Mouse (Mus musculus): ENCODE data around the gene Btbd11. TPM values are rescaled to one million over a fixed set of nuclear protein-coding genes. Genes with fewer than 3 reads are reported as not detected.

Gene Btbd11
- total and polyA plus RNA-seq, 2 experiments = 0.55 to 0.92 TPM

DNA sequence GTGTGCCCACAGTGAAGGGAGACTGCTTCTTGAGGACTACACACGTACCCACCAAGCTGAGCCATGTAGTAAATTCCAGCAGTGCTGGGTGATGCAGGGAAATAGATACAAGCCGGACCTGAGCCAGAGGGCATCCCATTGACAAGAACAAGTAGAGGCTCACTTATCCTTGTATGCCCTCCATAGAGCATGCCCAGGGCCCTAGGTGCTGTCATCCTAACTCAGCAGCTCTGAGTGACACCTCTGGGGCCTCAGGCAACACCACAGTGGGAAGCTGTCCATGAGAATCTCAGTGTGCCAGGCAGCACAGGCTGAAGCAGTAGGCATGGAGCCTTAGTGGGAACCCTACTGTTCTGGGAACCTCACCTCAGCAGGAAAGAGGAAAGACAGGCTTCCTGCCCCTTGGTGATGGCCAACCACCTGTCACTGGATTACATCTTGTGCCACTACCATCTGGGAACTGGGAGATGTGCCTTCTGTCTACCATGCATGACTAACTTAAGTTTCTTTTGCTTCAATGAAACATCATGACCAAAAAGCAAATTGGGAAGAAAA is 66.7 kb downstream of the Btbd11 start:
- Histone ChIP-seq H3K36me3 (ENCODE audit: control insufficient read depth, insufficient read depth, low read length) (no peaks in the 10 kb centered on the region), H3K27ac (replicated peaks; ENCODE audit: insufficient read depth, low read depth, low read length) (no peak overlapping the region), H3K79me2 (ENCODE audit: control insufficient read depth, insufficient read depth, low read length) (no peaks in the 10 kb centered on the region), H3K4me1 (ENCODE audit: control insufficient read depth, insufficient read depth, low read length) (no peaks in the 10 kb centered on the region), H3K27me3 (ENCODE audit: control insufficient read depth, insufficient read depth, low read length) (no peaks in the 10 kb centered on the region), H3K4me3 (ENCODE audit: insufficient read depth, low read depth, low read length) (no peak overlapping the region), H3K9ac (ENCODE audit: low read depth, low read length) (no peak overlapping the region)
- no peak for DNase-seq (ENCODE audit: extremely low read depth, low read depth, low spot score)
- WGBS = 89% methylated on average over 2 of the region's 2 CpGs
- TF ChIP-seq POLR2A (IDR thresholded peaks at IDR 0.05; ENCODE audit: extremely low read depth, insufficient read depth, low read length) = no peak

DNA sequence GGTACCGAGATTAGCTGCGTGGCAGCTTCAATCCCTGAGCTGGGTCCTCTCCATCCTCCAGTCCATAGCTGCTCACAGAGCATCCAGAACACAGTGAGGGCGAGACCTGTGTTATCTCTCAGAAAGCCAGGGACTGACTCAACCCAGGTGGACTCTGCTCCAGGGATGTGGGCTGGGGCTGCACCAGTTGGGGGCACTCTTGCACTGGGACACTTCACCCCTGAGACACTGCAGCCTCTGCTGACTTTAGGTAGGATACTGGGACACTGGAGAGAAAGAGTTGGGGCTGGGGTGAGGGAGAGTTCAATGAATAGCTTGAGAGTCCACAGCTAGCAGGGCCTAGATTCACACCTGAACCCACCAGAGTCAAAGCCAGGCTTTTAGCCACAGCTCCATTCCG is 69.4 kb downstream of the Btbd11 start:
- TF ChIP-seq POLR2A (IDR thresholded peaks at IDR 0.05; ENCODE audit: extremely low read depth, insufficient read depth, low read length) (no peak), CTCF (IDR thresholded peaks at IDR 0.05; ENCODE audit: low read depth, low read length) (peak; percentile 40)
- no peak overlapping the region for H3K27ac ChIP-seq (replicated peaks; ENCODE audit: insufficient read depth, low read depth, low read length)
- no peak for DNase-seq (ENCODE audit: extremely low read depth, low read depth, low spot score)
- 56% methylated on average over 4 of the region's 4 CpGs for WGBS
- H3K4me3 ChIP-seq (ENCODE audit: insufficient read depth, low read depth, low read length) = no peak overlapping the region
- H3K9ac ChIP-seq (ENCODE audit: low read depth, low read length) = no peak overlapping the region
- H3K79me2 ChIP-seq (ENCODE audit: control insufficient read depth, insufficient read depth, low read length) = no peaks in the 10 kb centered on the region
- H3K27me3 ChIP-seq (ENCODE audit: control insufficient read depth, insufficient read depth, low read length) = no peaks in the 10 kb centered on the region
- no peaks in the 10 kb centered on the region for H3K36me3 ChIP-seq (ENCODE audit: control insufficient read depth, insufficient read depth, low read length)
- H3K4me1 ChIP-seq (ENCODE audit: control insufficient read depth, insufficient read depth, low read length) = no peaks in the 10 kb centered on the region

DNA sequence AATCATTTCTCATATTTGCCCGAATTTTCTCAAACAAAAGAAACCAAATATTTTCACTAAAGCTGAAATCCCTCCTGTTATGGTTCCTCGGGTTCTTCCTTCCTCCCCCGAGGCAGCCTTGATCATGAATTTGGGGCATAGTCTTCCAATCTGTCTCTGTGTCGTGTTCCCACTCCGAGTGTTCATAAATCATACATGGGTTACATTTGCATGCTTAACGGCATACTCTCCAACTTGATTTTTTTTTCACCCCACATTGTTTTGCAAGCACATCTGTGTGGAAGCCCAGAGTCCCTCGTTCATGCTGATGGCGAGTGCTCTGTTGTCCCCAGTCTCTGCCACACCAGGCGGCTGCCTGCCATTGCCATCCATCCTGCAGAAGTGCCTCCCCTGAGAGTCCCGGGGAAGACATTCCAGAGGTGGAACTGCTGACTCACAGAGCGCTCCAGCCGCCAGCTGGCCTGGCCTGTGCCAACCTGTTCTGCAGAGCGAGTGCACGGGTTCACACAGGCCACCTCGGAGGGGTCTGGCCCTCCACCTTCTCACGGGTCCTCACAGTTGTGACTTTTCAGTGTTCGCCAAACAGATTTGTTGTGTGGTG is 72.2 kb downstream of the Btbd11 start:
- TF ChIP-seq CTCF (IDR thresholded peaks at IDR 0.05; ENCODE audit: low read depth, low read length) = no peak
- no peaks in the 10 kb centered on the region for H3K4me1 ChIP-seq (ENCODE audit: control insufficient read depth, insufficient read depth, low read length)
- no peak for DNase-seq (ENCODE audit: extremely low read depth, low read depth, low spot score)
- no peaks in the 10 kb centered on the region for H3K79me2 ChIP-seq (ENCODE audit: control insufficient read depth, insufficient read depth, low read length)
- WGBS = 56% methylated on average over 17 of the region's 17 CpGs
- H3K27me3 ChIP-seq (ENCODE audit: control insufficient read depth, insufficient read depth, low read length) = no peaks in the 10 kb centered on the region
- no peak overlapping the region for H3K4me3 ChIP-seq (ENCODE audit: insufficient read depth, low read depth, low read length)
- H3K27ac ChIP-seq (replicated peaks; ENCODE audit: insufficient read depth, low read depth, low read length) = no peak overlapping the region
- no peaks in the 10 kb centered on the region for H3K36me3 ChIP-seq (ENCODE audit: control insufficient read depth, insufficient read depth, low read length)
- no peak overlapping the region for H3K9ac ChIP-seq (ENCODE audit: low read depth, low read length)

DNA sequence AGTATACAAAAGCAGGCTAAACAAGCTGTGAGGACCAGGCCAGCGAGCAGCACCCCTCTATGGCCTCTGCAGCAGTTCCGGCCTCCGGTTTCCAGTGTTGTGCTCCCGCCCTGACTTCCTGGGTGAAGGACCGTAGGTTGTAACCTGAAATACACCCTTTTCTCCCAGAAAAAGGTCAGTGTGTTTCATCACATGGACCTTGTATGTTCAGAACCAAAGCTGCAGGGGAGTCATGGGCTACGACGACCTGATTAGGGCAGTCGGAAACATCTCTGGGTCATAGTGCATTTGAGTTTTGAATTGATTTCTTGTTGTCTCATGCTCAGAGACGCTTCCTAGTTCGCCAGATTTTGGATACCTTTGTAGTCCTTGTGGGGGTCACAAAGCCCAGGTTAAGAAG is 74.1 kb downstream of the Btbd11 start:
- 75% methylated on average over 10 of the region's 10 CpGs for WGBS
- Histone ChIP-seq H3K79me2 (ENCODE audit: control insufficient read depth, insufficient read depth, low read length) (no peaks in the 10 kb centered on the region), H3K27me3 (ENCODE audit: control insufficient read depth, insufficient read depth, low read length) (no peaks in the 10 kb centered on the region), H3K9ac (ENCODE audit: low read depth, low read length) (no peak overlapping the region), H3K27ac (replicated peaks; ENCODE audit: insufficient read depth, low read depth, low read length) (no peak overlapping the region), H3K4me1 (ENCODE audit: control insufficient read depth, insufficient read depth, low read length) (no peaks in the 10 kb centered on the region), H3K4me3 (ENCODE audit: insufficient read depth, low read depth, low read length) (no peak overlapping the region), H3K36me3 (ENCODE audit: control insufficient read depth, insufficient read depth, low read length) (no peaks in the 10 kb centered on the region)
- TF ChIP-seq CTCF (IDR thresholded peaks at IDR 0.05; ENCODE audit: low read depth, low read length) (no peak), POLR2A (IDR thresholded peaks at IDR 0.05; ENCODE audit: extremely low read depth, insufficient read depth, low read length) (no peak)
- peak; percentile 55 for DNase-seq (ENCODE audit: extremely low read depth, low read depth, low spot score)

DNA sequence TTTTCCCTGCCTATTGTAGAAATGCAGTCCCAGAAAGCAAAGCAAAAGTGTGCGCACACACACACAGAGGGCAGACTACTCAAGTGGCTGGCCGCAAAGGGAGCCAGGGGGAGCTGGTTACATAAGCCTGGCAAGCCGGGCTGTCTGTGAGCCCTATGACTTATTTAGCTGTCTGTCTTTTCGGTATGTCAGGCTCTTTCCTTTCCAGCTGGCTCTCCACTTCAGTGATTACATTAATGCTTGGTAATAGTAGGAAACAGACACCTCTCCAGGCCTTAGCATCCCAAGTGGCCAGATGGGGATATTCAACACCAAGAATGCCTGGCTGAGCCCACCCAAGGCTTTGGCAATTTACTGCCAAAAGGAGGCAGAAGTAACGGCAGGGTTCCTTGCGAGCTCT is 77.5 kb downstream of the Btbd11 start:
- Histone ChIP-seq H3K79me2 (ENCODE audit: control insufficient read depth, insufficient read depth, low read length) (no peaks in the 10 kb centered on the region), H3K4me3 (ENCODE audit: insufficient read depth, low read depth, low read length) (no peak overlapping the region), H3K27me3 (ENCODE audit: control insufficient read depth, insufficient read depth, low read length) (no peaks in the 10 kb centered on the region), H3K9ac (ENCODE audit: low read depth, low read length) (no peak overlapping the region), H3K4me1 (ENCODE audit: control insufficient read depth, insufficient read depth, low read length) (no peaks in the 10 kb centered on the region), H3K27ac (replicated peaks; ENCODE audit: insufficient read depth, low read depth, low read length) (no peak overlapping the region), H3K36me3 (ENCODE audit: control insufficient read depth, insufficient read depth, low read length) (no peaks in the 10 kb centered on the region)
- TF ChIP-seq POLR2A (IDR thresholded peaks at IDR 0.05; ENCODE audit: extremely low read depth, insufficient read depth, low read length) (no peak), CTCF (IDR thresholded peaks at IDR 0.05; ENCODE audit: low read depth, low read length) (no peak)
- DNase-seq (ENCODE audit: extremely low read depth, low read depth, low spot score) = no peak
- 71% methylated on average over 6 of the region's 6 CpGs for WGBS

DNA sequence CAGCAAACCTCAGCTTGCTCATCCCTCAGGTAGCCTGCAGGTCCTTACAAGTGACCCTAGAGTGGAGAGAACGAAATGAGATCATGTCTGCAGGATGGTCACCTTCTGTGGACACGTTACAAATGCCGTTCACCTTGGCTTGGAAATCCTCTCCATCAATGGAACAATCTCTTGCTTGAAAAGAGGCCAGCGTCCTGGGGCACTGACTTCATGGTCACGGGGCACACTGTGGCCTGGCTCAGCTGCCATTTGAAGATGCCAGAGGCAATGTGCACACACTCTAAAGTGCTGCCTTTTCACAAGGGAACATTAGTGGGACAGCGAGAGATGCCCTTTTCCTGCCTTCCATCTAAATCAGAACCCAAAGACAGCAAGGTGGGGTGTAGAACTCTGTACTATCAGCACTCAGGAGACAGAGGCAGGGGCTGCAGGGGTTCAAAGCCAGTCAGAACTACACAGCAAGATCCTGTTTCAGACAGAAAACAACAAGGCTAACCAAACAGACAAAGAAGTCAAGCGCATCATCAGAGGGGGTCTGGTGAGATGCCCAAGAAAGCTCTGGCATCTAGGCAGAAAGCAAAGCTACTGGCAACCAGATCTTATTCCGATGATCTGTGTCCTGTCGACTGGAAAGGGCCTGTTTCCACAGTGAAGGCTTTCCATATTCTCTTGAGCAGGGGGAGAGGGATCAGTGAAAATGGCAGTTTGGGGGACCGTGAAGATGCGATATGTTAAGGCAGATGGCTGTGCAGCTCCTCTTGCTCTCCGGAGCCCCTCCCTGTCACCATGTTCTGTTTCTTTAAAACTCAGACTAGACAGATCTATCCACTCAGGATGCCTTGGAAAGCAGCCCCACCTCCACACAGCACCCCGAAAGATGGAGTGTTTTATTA is 79.1 kb downstream of the Btbd11 start:
- Histone ChIP-seq H3K4me3 (ENCODE audit: insufficient read depth, low read depth, low read length) (no peak overlapping the region), H3K36me3 (ENCODE audit: control insufficient read depth, insufficient read depth, low read length) (no peaks in the 10 kb centered on the region), H3K9ac (ENCODE audit: low read depth, low read length) (no peak overlapping the region), H3K27me3 (ENCODE audit: control insufficient read depth, insufficient read depth, low read length) (no peaks in the 10 kb centered on the region), H3K27ac (replicated peaks; ENCODE audit: insufficient read depth, low read depth, low read length) (no peak overlapping the region), H3K79me2 (ENCODE audit: control insufficient read depth, insufficient read depth, low read length) (no peaks in the 10 kb centered on the region), H3K4me1 (ENCODE audit: control insufficient read depth, insufficient read depth, low read length) (no peaks in the 10 kb centered on the region)
- TF ChIP-seq POLR2A (IDR thresholded peaks at IDR 0.05; ENCODE audit: extremely low read depth, insufficient read depth, low read length) = no peak
- no peak for TF ChIP-seq CTCF (IDR thresholded peaks at IDR 0.05; ENCODE audit: low read depth, low read length)
- 79% methylated on average over 13 of the region's 13 CpGs for WGBS
- no peak for DNase-seq (ENCODE audit: extremely low read depth, low read depth, low spot score)

Measured in liver, adult 2 months (tissue).